Mouse (Mus musculus) heart, postnatal 0 days (tissue): Measurements from ENCODE around the gene Car8.

Experiments used
- CTCF ChIP-seq: IDR thresholded peaks from 2 replicates; pipeline ENCODE4 v1.5.1; 2016; ENCODE audit warnings: antibody characterized with exemption, control low read depth, low read depth
- EP300 ChIP-seq: IDR thresholded peaks from 2 replicates; pipeline ENCODE4 v1.6.1; 2016; ENCODE audit warnings: antibody characterized with exemption, low read depth

- TF ChIP-seq CTCF (no peak), EP300 (no peak)
Measured at GRCm38 (mm10) chr4:8097683-8098082, 141.2 kb downstream of the Car8 start.
